Mouse (Mus musculus) hindbrain, embryonic 16.5 days (tissue): ENCODE results near the gene Krt18. TPM values are rescaled to one million over a fixed set of nuclear protein-coding genes. Genes with fewer than 3 reads are reported as not detected.

ENCODE experiments used
- ATAC-seq: fragments of 200-750 bp; cut with Nextera tagmentation; 2 replicates; pipeline ENCODE4 v1.8.0; 2017; ENCODE audit warnings: moderate TSS enrichment, moderate library complexity
- H3K27ac ChIP-seq: fragments of 300-500 bp; sonication (generic); 2 replicates; pipeline ENCODE4 v1.5.1; 2014; ENCODE audit warnings: low read depth, mild to moderate bottlenecking, control low read depth, low read length, moderate library complexity
- H3K27me3 ChIP-seq: fragments of 300-500 bp; sonication (generic); replicated peaks from 2 replicates; pipeline ENCODE4 v1.6.1; 2014; ENCODE audit warnings: low read length; ENCODE audit not compliant: control insufficient read depth, insufficient read depth
- H3K36me3 ChIP-seq: fragments of 300-500 bp; sonication (generic); 2 replicates; pipeline ENCODE4 v1.6.1; 2014; ENCODE audit warnings: mild to moderate bottlenecking, low read length, moderate library complexity, mixed read lengths; ENCODE audit not compliant: control insufficient read depth, insufficient read depth
- H3K4me1 ChIP-seq: fragments of 300-500 bp; sonication (generic); 2 replicates; pipeline ENCODE4 v1.6.1; 2014; ENCODE audit warnings: low read depth, low read length; ENCODE audit not compliant: control insufficient read depth, insufficient read depth
- H3K4me2 ChIP-seq: fragments of 300-500 bp; sonication (generic); 2 replicates; pipeline ENCODE4 v1.6.1; 2014; ENCODE audit warnings: mild to moderate bottlenecking, low read length, control low read depth, moderate library complexity
- H3K4me3 ChIP-seq: fragments of 300-500 bp; sonication (generic); 2 replicates; pipeline ENCODE4 v1.5.1; 2014; ENCODE audit warnings: mild to moderate bottlenecking, low read length, control low read depth, moderate library complexity
- H3K9ac ChIP-seq: fragments of 300-500 bp; sonication (generic); 2 replicates; pipeline ENCODE4 v1.6.1; 2014; ENCODE audit warnings: low read depth, mild to moderate bottlenecking, control low read depth, low read length, moderate library complexity
- H3K9me3 ChIP-seq: fragments of 300-500 bp; sonication (generic); 2 replicates; pipeline ENCODE4 v1.6.1; 2014; ENCODE audit warnings: mild to moderate bottlenecking, low read length, moderate library complexity; ENCODE audit not compliant: control insufficient read depth
- WGBS: fragments of 180-500 bp; shearing (Covaris S2); extraction: QIAGEN DNeasy Blood & Tissue Kit; methylation state at CpG from one replicate; pipeline ENCODE4 v1.1.7; 2014; 5-methylcytosine and 5-hydroxymethylcytosine counted together
- polyA plus RNA-seq: library from polyadenylated mRNA; unstranded; fragments of >200 nt; fragmentation: Nextera tagmentation; extraction: Ambion mirVana; gene quantifications from 2 replicates; pipeline ENCODE4 v1.2.1, GENCODE M21; 2015

The Krt18 gene
- polyA plus RNA-seq, 1 experiment from 2014 or later = 13.6 TPM

DNA sequence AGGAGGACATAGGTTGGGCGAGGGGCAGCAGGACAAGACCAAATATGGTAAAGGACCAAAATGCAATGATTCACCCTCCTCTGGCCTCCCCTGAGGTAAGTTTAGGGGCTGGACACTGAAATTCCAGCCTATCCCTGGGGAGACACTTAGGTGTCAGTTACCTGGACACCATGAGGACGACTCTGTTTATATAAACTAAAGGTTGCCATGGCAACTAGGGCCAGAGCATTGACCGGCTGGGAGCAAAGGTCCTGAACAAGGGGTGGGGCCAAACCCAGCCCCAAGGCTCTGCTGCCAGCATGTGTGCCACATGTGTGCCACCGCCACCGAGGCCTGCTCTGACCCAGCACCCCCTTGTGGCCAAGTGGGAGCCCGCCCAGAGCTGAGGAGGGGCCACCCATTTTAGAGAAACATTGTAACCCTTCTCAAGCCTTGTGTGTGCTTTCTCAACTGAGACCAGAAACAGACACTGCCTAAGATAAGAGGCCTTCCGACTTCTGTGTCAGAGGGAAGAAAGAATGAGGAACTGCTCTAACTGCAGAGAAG, 10.0 kb upstream of the Krt18 start:
- H3K9me3 ChIP-seq = no peaks in the 10 kb centered on the region
- H3K27me3 ChIP-seq = no peaks in the 10 kb centered on the region
- no peak overlapping the region for H3K4me3 ChIP-seq
- H3K4me1 ChIP-seq = no peaks in the 10 kb centered on the region; the same call in 1 of the 2 replicates
- H3K27ac ChIP-seq = no peak overlapping the region
- H3K9ac ChIP-seq = no peak overlapping the region
- no peak for ATAC-seq
- 31% methylated on average over 7 of the region's 7 CpGs for WGBS
- H3K4me2 ChIP-seq = no peak overlapping the region
- no peaks in the 10 kb centered on the region for H3K36me3 ChIP-seq

GRCm38 (mm10) chr15:102022481-102022880, 5.5 kb upstream of the Krt18 start:
- no peaks in the 10 kb centered on the region for H3K36me3 ChIP-seq
- no peaks in the 10 kb centered on the region for H3K9me3 ChIP-seq
- H3K9ac ChIP-seq = no peak overlapping the region
- H3K27me3 ChIP-seq = peaks cover 13% of the 10 kb centered on the region; the same call in 1 of the 2 replicates
- ATAC-seq = no peak
- no peak overlapping the region for H3K27ac ChIP-seq
- peaks cover 4% of the 10 kb centered on the region; the same call in 1 of the 2 replicates for H3K4me1 ChIP-seq
- H3K4me3 ChIP-seq = no peak overlapping the region
- no peak overlapping the region for H3K4me2 ChIP-seq
- WGBS = 35% methylated on average over 8 of the region's 8 CpGs

GRCm38 (mm10) chr15:102023888-102024287, 4.1 kb upstream of the Krt18 start:
- 67% methylated on average over 8 of the region's 8 CpGs for WGBS
- Histone ChIP-seq H3K4me3 (no peak overlapping the region), H3K9ac (no peak overlapping the region), H3K36me3 (no peaks in the 10 kb centered on the region), H3K27me3 (peaks cover 16% of the 10 kb centered on the region; the same call in 1 of the 2 replicates), H3K27ac (no peak overlapping the region), H3K9me3 (no peaks in the 10 kb centered on the region), H3K4me2 (no peak overlapping the region), H3K4me1 (peaks cover 4% of the 10 kb centered on the region; the same call in 1 of the 2 replicates)
- no peak for ATAC-seq

GRCm38 (mm10) chr15:102025136-102025872, 2.7 kb upstream of the Krt18 start:
- ATAC-seq = no peak
- H3K9me3 ChIP-seq = no peaks in the 10 kb centered on the region
- no peaks in the 10 kb centered on the region for H3K36me3 ChIP-seq
- H3K4me3 ChIP-seq = no peak overlapping the region
- peak overlapping the region; percentile 21; the same call in 1 of the 2 replicates for H3K4me2 ChIP-seq
- H3K27me3 ChIP-seq = peaks cover 16% of the 10 kb centered on the region; the same call in 1 of the 2 replicates
- peaks cover 4% of the 10 kb centered on the region; the same call in 1 of the 2 replicates for H3K4me1 ChIP-seq
- H3K9ac ChIP-seq = 0 out of 2 replicates have a peak overlapping the region, but pooled peaks have one; percentile 13
- WGBS = 7% methylated on average over 22 of the region's 22 CpGs
- H3K27ac ChIP-seq = no peak overlapping the region

DNA sequence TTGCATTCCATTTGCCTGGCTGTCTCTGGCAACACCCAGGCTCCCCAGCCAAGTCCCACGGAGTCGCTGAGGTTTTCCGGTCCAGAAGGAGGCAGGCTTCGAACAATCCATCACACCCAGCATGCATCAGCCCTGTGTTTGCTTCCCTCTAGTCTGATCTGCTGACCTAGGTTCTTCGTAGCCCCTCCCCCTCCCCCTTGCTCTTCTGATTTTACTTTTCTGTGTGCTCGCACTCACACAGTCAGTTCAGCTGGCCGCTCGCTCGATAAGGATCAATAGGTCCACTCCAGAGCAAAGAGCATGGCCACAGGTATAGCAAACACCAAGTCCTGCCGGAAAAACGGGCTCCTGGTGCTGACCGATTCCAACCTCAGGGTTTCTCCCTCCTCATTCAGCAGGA, 1.6 kb upstream of the Krt18 start:
- no peak overlapping the region for H3K27ac ChIP-seq
- H3K4me2 ChIP-seq = no peak overlapping the region
- H3K36me3 ChIP-seq = no peaks in the 10 kb centered on the region
- H3K27me3 ChIP-seq = peaks cover 16% of the 10 kb centered on the region; the same call in 1 of the 2 replicates
- WGBS = 15% methylated on average over 12 of the region's 12 CpGs
- no peak overlapping the region for H3K9ac ChIP-seq
- H3K9me3 ChIP-seq = no peaks in the 10 kb centered on the region
- no peak for ATAC-seq
- no peak overlapping the region for H3K4me3 ChIP-seq
- H3K4me1 ChIP-seq = peaks cover 4% of the 10 kb centered on the region; the same call in 1 of the 2 replicates

- Histone ChIP-seq H3K36me3 (no peaks in the 10 kb centered on the region), H3K4me1 (no peaks in the 10 kb centered on the region), H3K27me3 (no peaks in the 10 kb centered on the region; the same call in 1 of the 2 replicates), H3K4me2 (no peak overlapping the region), H3K9ac (no peak overlapping the region), H3K9me3 (no peaks in the 10 kb centered on the region), H3K27ac (no peak overlapping the region), H3K4me3 (no peak overlapping the region)
- 73% methylated on average over 16 of the region's 16 CpGs for WGBS
- ATAC-seq = no peak
Observed at GRCm38 (mm10) chr15:102034121-102035053, 6.4 kb downstream of the Krt18 start.

DNA sequence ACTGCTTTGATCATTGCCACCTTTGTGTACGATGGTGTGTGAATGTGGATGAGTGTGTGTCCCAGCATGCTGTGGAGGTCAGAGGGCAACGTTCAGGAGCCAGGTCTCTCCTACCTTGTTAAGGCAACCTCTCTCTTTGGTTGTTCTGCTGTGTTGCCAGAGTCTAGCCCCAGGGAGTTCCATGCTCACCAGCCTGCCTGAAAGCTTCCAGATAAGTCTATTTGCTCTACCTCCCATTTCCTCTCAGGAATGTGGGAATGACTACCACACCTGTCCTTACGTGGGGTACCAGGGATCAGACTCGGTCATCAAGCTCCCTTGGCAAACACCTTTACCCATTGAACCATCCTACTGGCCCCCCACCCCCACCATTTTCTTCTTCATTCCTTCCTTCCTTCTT, 12.3 kb downstream of the Krt18 start:
- 92% methylated on average over 4 of the region's 4 CpGs for WGBS
- no peak for ATAC-seq

GRCm38 (mm10) chr15:102041951-102042350, 14.0 kb downstream of the Krt18 start:
- no peak for ATAC-seq
- H3K4me1 ChIP-seq = no peaks in the 10 kb centered on the region
- H3K4me2 ChIP-seq = no peak overlapping the region
- no peak overlapping the region for H3K27ac ChIP-seq
- 74% methylated on average over 7 of the region's 7 CpGs for WGBS
- H3K36me3 ChIP-seq = no peaks in the 10 kb centered on the region
- H3K9me3 ChIP-seq = no peaks in the 10 kb centered on the region
- no peaks in the 10 kb centered on the region for H3K27me3 ChIP-seq
- no peak overlapping the region for H3K4me3 ChIP-seq
- H3K9ac ChIP-seq = no peak overlapping the region

More for the DNA sequence above, 12.3 kb downstream of the Krt18 start:
- Histone ChIP-seq H3K4me3 (no peak overlapping the region), H3K27ac (no peak overlapping the region), H3K9ac (no peak overlapping the region), H3K4me2 (no peak overlapping the region), H3K36me3 (no peaks in the 10 kb centered on the region), H3K27me3 (no peaks in the 10 kb centered on the region), H3K4me1 (no peaks in the 10 kb centered on the region), H3K9me3 (no peaks in the 10 kb centered on the region)
